Mouse (Mus musculus) intestine, embryonic 16.5 days (tissue): ENCODE measurements around the gene Nmi. TPM values are rescaled to one million over a fixed set of nuclear protein-coding genes. Genes with fewer than 3 reads are reported as not detected.
A peak's percentile ranks its signal among the peaks of the same experiment; 100 is the strongest.
"Not testable (repeated sequence)": the region's sequence is repeated elsewhere in the genome, so short reads cannot be mapped to it uniquely, and the experiment has no call there.

Experiments
- ATAC-seq: fragments of 200-750 bp; cut with Nextera tagmentation; 2 replicates; pipeline ENCODE4 v1.8.0; 2017; ENCODE audit warnings: moderate TSS enrichment, moderate library complexity
- H3K27ac ChIP-seq: fragments of 300-500 bp; sonication (generic); 2 replicates; pipeline ENCODE4 v1.5.1; 2014; ENCODE audit warnings: mild to moderate bottlenecking, low read length
- H3K27me3 ChIP-seq: fragments of 300-500 bp; sonication (generic); replicated peaks from 2 replicates; pipeline ENCODE4 v1.6.1; 2014; ENCODE audit warnings: low read length, control low read depth, mixed read lengths; ENCODE audit not compliant: control insufficient read depth, insufficient read depth
- H3K36me3 ChIP-seq: fragments of 300-500 bp; sonication (generic); 2 replicates; pipeline ENCODE4 v1.6.1; 2014; ENCODE audit warnings: low read length, control low read depth; ENCODE audit not compliant: control insufficient read depth, insufficient read depth
- H3K4me1 ChIP-seq: fragments of 300-500 bp; sonication (generic); 2 replicates; pipeline ENCODE4 v1.6.1; 2014; ENCODE audit warnings: low read length, control low read depth, mixed read lengths; ENCODE audit not compliant: control insufficient read depth, insufficient read depth
- H3K4me2 ChIP-seq: fragments of 300-500 bp; sonication (generic); 2 replicates; pipeline ENCODE4 v1.6.1; 2014; ENCODE audit warnings: low read depth, low read length, control low read depth
- H3K4me3 ChIP-seq: fragments of 300-500 bp; sonication (generic); 2 replicates; pipeline ENCODE4 v1.5.1; 2014; ENCODE audit warnings: mild to moderate bottlenecking, low read length
- H3K9ac ChIP-seq: fragments of 300-500 bp; sonication (generic); 2 replicates; pipeline ENCODE4 v1.6.1; 2014; ENCODE audit warnings: low read depth, low read length
- H3K9me3 ChIP-seq: fragments of 300-500 bp; sonication (generic); 2 replicates; pipeline ENCODE4 v1.6.1; 2016; ENCODE audit warnings: low read length, control low read depth; ENCODE audit not compliant: control insufficient read depth
- WGBS: fragments of 180-500 bp; shearing (Covaris S2); extraction: QIAGEN DNeasy Blood & Tissue Kit; methylation state at CpG from one replicate; pipeline ENCODE4 v1.1.7; 2014; 5-methylcytosine and 5-hydroxymethylcytosine counted together
- polyA plus RNA-seq: library from polyadenylated mRNA; unstranded; fragments of >200 nt; fragmentation: Nextera tagmentation; extraction: Ambion mirVana; gene quantifications from 2 replicates; pipeline ENCODE4 v1.2.1, GENCODE M21; 2015

Nmi gene
- 18.7 and 21.4 TPM in 2 replicates for polyA plus RNA-seq

DNA sequence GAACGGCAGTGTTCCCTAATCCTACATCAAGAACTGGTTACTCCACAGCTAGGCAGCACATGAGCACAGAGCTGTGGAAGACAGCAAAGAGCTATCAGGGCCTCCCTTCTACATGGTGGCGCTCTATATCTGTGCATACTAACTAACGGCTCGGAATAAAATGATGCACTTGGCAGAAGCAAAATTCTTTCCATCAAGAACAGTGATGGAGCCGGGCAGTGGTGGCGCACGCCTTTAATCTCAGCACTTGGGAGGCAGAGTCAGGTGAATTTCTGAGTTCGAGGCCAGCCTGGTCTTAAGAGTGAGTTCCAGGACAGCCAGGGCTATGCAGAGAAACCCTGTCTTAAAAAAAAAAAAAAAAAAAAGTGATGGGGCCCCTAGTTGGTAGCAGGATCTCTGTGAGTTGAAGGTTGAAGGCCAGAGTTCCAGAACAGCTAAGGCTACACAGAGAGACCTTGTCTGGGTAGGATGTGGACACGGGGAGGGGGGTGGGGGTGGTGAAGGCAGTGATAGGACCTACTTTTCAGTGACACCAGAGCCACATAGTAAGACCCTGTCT, at the start of gene Nmi:
TSS of gene Nmi (minus strand) at position 85 of the 559 bp plus-strand sequence.
- Histone ChIP-seq H3K36me3 (no peaks in the 10 kb centered on the region), H3K4me2 (peak within 1 kb of the TSS; percentile 74), H3K4me1 (peaks cover 3% of the 10 kb centered on the region; the same call in 1 of the 2 replicates), H3K9ac (peak within 1 kb of the TSS; percentile 85), H3K4me3 (peak within 1 kb of the TSS; percentile 80), H3K27ac (peak within 1 kb of the TSS; percentile 87), H3K27me3 (no peaks in the 10 kb centered on the region), H3K9me3 (0 out of 2 replicates have a peak, but pooled peaks cover 2% of the 10 kb centered on the region)
- WGBS = 72% methylated on average over 9 of the region's 9 CpGs
- peak; percentile 61; the same call in 1 of the 2 replicates for ATAC-seq

DNA sequence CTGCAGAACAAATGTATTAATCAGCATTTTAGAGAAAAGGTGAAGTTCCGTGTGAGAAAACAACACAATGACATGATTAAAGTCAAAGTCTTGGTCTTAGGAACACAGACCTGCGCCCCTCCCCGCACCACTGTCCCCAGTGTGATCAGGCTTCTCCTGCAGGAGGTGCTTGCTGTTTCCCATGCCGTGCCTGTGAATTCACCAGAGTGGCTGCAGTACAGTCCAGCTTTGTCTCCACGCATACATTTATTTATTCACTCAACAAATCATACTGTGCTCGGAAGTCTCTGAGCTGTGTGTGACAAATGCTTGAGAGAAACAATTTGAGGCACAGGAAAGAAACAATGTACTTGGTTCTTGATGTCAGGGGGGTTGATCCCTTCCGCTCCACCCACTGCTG, 43.1 kb upstream of the Nmi start:
- Histone ChIP-seq H3K9ac (no peak overlapping the region), H3K27ac (no peak overlapping the region), H3K4me3 (no peak overlapping the region), H3K27me3 (no peaks in the 10 kb centered on the region), H3K4me1 (no peaks in the 10 kb centered on the region), H3K9me3 (no peaks in the 10 kb centered on the region), H3K4me2 (no peak overlapping the region), H3K36me3 (no peaks in the 10 kb centered on the region)
- no peak for ATAC-seq
- 36% methylated on average over 7 of the region's 7 CpGs for WGBS

DNA sequence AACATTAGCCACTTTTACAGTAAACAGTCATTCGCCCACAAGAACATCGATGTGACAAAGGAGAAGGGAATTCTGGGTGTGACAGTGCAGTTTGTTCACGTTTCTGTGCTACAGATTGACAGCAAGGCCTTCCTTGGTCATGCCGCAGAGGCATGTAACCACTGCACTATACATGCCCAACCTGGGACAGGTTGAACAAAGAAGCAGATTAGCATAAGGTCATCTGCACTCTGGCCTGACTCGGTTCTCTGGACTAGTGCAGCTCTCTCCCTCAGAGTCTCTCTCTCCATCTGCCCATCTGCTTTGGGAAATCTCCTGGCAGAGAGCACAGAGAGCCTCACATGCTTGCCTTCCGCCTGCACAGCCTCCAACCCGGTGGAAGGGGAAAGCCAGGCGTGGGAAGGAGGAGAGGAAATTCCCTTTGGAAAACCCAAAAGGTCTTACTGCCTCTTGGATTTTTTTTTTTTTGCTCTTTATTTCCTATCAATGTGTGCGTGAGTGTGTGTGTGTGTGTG, 40.1 kb upstream of the Nmi start:
- Histone ChIP-seq H3K4me1 (no peaks in the 10 kb centered on the region), H3K9ac (no peak overlapping the region), H3K27ac (no peak overlapping the region), H3K4me2 (no peak overlapping the region), H3K9me3 (no peaks in the 10 kb centered on the region), H3K27me3 (no peaks in the 10 kb centered on the region), H3K4me3 (no peak overlapping the region), H3K36me3 (no peaks in the 10 kb centered on the region)
- no peak for ATAC-seq
- WGBS = 77% methylated on average over 9 of the region's 9 CpGs

DNA sequence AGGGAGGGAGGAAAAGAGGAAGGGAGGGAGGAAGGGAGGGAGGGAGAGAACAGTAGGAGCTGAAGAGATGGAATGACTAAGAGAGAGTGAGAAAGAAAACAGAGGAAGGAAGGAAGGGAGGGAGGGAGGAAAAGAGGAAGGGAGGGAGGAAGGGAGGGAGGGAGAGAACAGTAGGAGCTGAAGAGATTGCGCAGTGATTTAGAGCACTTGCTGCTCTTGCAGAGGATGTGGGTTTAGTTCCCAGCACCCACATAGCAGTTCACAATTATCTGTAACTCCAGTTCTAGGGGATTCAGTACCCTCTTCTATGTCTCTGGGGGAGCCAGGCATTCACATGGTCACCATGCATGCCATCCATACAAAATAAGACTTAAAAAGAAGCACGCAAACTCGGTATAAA, 38.5 kb upstream of the Nmi start:
- not testable (repeated sequence) for H3K4me2 ChIP-seq, ATAC-seq, H3K9ac ChIP-seq, H3K27ac ChIP-seq, H3K4me3 ChIP-seq, H3K36me3 ChIP-seq, H3K4me1 ChIP-seq, H3K9me3 ChIP-seq, H3K27me3 ChIP-seq
- 82% methylated on average over 3 of the region's 3 CpGs for WGBS

DNA sequence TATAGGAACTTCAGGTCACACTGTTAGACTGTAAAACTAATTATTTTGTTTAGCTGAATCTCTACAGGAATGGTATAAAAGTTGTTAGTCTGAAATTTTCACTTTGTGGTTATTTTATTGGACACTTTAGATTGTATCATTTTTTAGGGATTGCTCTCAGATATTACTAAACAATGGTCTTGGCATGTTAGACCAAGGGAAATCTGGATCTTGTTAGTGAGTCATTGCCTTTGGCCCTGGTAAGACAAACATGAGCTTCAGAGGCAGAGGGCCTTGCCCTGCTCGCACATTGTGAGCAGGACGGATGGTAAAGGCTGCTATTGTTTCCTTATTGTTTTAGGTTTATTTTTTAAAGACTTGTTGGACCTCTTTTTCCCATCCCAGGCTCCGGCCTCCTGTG, 33.1 kb upstream of the Nmi start:
- no peak overlapping the region for H3K4me3 ChIP-seq
- no peaks in the 10 kb centered on the region for H3K27me3 ChIP-seq
- ATAC-seq = no peak
- H3K36me3 ChIP-seq = no peaks in the 10 kb centered on the region
- 69% methylated on average over 3 of the region's 3 CpGs for WGBS
- no peak overlapping the region for H3K9ac ChIP-seq
- no peak overlapping the region for H3K27ac ChIP-seq
- no peak overlapping the region for H3K4me2 ChIP-seq
- H3K9me3 ChIP-seq = no peaks in the 10 kb centered on the region
- H3K4me1 ChIP-seq = no peaks in the 10 kb centered on the region

DNA sequence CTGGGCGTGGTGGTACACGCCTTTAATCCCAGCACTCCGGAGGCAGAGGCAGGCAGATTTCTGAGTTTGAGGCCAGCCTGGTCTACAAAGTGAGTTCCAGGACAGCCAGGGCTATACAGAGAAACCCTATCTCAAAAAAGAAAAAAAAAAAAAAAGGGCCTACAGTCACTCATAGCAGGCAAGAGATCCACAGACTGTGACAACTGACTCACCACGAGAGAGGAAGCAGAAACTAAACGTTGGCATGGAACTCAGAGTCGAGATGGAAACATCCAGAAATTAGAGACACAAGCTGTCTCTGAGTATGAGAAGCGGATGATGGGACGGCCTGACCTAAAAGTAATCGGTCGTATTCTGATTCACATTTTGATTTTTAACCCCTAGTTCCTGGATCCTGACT, 29.0 kb upstream of the Nmi start:
- H3K4me1 ChIP-seq, H3K36me3 ChIP-seq, H3K9me3 ChIP-seq, ATAC-seq, H3K4me2 ChIP-seq, H3K4me3 ChIP-seq, H3K9ac ChIP-seq, H3K27ac ChIP-seq, H3K27me3 ChIP-seq: not testable (repeated sequence)
- WGBS = 88% methylated on average over 10 of the region's 10 CpGs

DNA sequence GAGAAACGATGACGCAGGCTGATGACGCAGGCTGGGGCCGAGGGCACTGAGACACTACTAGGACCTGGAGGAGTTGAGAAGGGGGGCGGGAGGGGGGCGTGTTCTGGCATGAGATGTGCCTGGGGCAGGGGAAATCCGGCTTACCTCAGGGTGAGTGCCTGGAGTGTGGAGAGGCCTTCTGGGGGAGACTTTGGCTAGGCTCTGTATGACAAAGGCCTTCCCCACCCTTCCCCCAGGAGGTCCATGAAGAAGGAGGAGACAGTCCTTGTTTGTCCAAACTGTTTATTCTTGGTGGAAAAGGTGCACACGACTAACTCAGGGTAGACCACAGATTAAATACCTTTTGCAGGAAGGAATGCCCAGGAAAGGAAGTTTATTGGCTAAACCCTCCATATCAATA, 28.2 kb upstream of the Nmi start:
- H3K36me3 ChIP-seq = no peaks in the 10 kb centered on the region
- H3K4me3 ChIP-seq = no peak overlapping the region
- H3K4me1 ChIP-seq = no peaks in the 10 kb centered on the region
- H3K27ac ChIP-seq = no peak overlapping the region
- ATAC-seq = no peak
- H3K4me2 ChIP-seq = no peak overlapping the region
- no peak overlapping the region for H3K9ac ChIP-seq
- WGBS = 84% methylated on average over 8 of the region's 8 CpGs
- H3K27me3 ChIP-seq = no peaks in the 10 kb centered on the region
- H3K9me3 ChIP-seq = no peaks in the 10 kb centered on the region

DNA sequence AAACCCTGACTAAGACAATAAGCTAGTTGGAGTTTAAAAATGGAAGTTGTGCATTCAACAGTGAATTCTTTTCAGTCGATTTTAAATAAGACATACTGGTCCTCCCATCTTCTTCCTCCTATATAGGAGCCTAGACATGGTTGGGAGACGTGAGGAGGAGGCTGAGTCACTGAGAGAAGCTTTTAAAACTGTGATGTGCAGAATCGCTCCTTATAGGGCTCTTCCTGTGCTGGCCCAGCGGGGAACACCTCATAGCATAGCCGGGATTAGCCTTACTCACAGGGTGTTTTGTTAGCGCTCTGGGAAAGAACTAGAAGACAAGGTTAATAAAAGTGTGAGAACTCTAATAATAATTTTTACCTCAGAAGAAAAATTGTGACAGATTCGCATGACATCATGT, 26.7 kb upstream of the Nmi start:
- no peaks in the 10 kb centered on the region for H3K9me3 ChIP-seq
- no peak overlapping the region for H3K4me3 ChIP-seq
- H3K4me1 ChIP-seq = no peaks in the 10 kb centered on the region
- no peak overlapping the region for H3K27ac ChIP-seq
- WGBS = 68% methylated on average over 7 of the region's 7 CpGs
- no peak overlapping the region for H3K4me2 ChIP-seq
- no peak for ATAC-seq
- H3K9ac ChIP-seq = no peak overlapping the region
- no peaks in the 10 kb centered on the region for H3K36me3 ChIP-seq
- H3K27me3 ChIP-seq = no peaks in the 10 kb centered on the region

DNA sequence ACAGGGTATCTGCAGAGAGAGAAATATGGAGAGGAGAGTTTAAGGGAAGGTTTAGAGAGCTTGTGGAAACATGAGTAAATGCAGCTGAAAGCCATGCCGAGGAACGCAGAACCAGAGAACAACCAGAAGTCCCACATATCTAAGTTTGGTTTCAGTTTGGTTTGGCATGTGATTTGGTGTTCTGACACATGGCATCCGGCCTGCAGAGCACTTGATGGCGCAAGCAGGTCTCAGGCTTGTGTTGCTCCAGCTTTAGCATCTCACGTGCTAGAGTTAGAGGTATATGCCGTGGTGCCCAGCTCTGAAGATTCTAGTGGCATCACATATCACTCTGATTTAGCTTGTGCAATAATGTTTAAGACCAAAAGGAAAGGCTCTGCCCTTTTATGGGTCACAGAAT, 18.2 kb upstream of the Nmi start:
- Histone ChIP-seq H3K36me3 (no peaks in the 10 kb centered on the region), H3K4me1 (no peaks in the 10 kb centered on the region), H3K4me3 (no peak overlapping the region), H3K9me3 (no peaks in the 10 kb centered on the region), H3K4me2 (no peak overlapping the region), H3K9ac (no peak overlapping the region), H3K27me3 (no peaks in the 10 kb centered on the region), H3K27ac (no peak overlapping the region)
- ATAC-seq = no peak
- 92% methylated on average over 6 of the region's 6 CpGs for WGBS

DNA sequence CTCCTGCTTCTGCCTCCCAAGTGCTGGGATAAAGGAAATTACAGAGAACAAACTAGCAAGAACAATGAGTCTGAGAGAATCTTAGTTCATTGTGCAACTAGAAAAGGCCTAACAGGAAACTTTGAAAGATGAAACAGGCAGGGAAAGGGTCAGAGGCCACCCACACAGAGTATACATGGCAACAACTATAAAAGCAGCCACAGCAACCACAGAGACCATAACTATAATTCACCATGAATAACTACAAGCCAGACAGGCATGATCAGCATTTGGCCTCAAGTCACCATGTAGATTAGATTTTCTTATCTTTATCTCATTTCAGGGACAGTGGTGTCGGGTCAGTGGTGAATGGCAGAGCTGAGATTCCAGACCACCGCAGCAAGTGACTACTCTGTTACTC, 16.3 kb upstream of the Nmi start:
- H3K4me2 ChIP-seq = no peak overlapping the region
- no peak overlapping the region for H3K4me3 ChIP-seq
- H3K27ac ChIP-seq = no peak overlapping the region
- no peaks in the 10 kb centered on the region for H3K36me3 ChIP-seq
- H3K9ac ChIP-seq = no peak overlapping the region
- no peaks in the 10 kb centered on the region for H3K9me3 ChIP-seq
- ATAC-seq = no peak
- H3K4me1 ChIP-seq = no peaks in the 10 kb centered on the region
- no peaks in the 10 kb centered on the region for H3K27me3 ChIP-seq
- WGBS = 60% methylated on average over 2 of the region's 2 CpGs
